Mouse (Mus musculus): ENCODE measurements around the gene Il2rb. TPM values are rescaled to one million over a fixed set of nuclear protein-coding genes. Genes with fewer than 3 reads are reported as not detected.

Il2rb gene
- polyA plus RNA-seq (2014; fragmentation: Illumina TruSeq; extraction: RNeasy Lipid Tissue Mini Kit (QIAGEN cat#74804); ENCODE audit: low read depth, low replicate concordance): 2.5 TPM

GRCm38 (mm10) chr15:78494968-78495406 lies at the start of gene Il2rb:
Il2rb (minus strand) TSS chr15:78495271.

GRCm38 (mm10) chr15:78544561-78545001 lies 49.5 kb upstream of the Il2rb start, which contains the start of gene Sstr3:
Sstr3 (minus strand) TSS chr15:78544685.

GRCm38 (mm10) chr15:78530671-78531450 lies 35.8 kb upstream of the Il2rb start, which contains the start of gene C1qtnf6:
C1qtnf6 (minus strand) TSS chr15:78531416.

GRCm38 (mm10) chr15:78468379-78468937 lies 26.6 kb downstream of the Il2rb start, which contains the start of gene Tmprss6:
Tmprss6 (minus strand) TSS chr15:78468634.

Other genes with a start within 250 kb of the Il2rb start
- gene Csf2rb2, start 189.6 kb downstream of the Il2rb start, polyA plus RNA-seq (2014; fragmentation: Illumina TruSeq; extraction: RNeasy Lipid Tissue Mini Kit (QIAGEN cat#74804); ENCODE audit: low read depth, low replicate concordance): 5.3 TPM
- 14.8 TPM for gene Csf2rb, start 169.5 kb downstream of the Il2rb start, polyA plus RNA-seq (2014; fragmentation: Illumina TruSeq; extraction: RNeasy Lipid Tissue Mini Kit (QIAGEN cat#74804); ENCODE audit: low read depth, low replicate concordance)
- gene Tex33, start 99.4 kb downstream of the Il2rb start, polyA plus RNA-seq (2014; fragmentation: Illumina TruSeq; extraction: RNeasy Lipid Tissue Mini Kit (QIAGEN cat#74804); ENCODE audit: low read depth, low replicate concordance): 9.8 TPM
- 51.7 TPM for gene Tst, start 89.4 kb downstream of the Il2rb start, polyA plus RNA-seq (2014; fragmentation: Illumina TruSeq; extraction: RNeasy Lipid Tissue Mini Kit (QIAGEN cat#74804); ENCODE audit: low read depth, low replicate concordance)
- 50.4 TPM for gene Mpst, start 88.9 kb downstream of the Il2rb start, polyA plus RNA-seq (2014; fragmentation: Illumina TruSeq; extraction: RNeasy Lipid Tissue Mini Kit (QIAGEN cat#74804); ENCODE audit: low read depth, low replicate concordance)
- gene Kctd17, start 66.7 kb downstream of the Il2rb start, polyA plus RNA-seq (2014; fragmentation: Illumina TruSeq; extraction: RNeasy Lipid Tissue Mini Kit (QIAGEN cat#74804); ENCODE audit: low read depth, low replicate concordance): 127 TPM
- 0.45 TPM for gene Tmprss6, start 26.6 kb downstream of the Il2rb start, polyA plus RNA-seq (2014; fragmentation: Illumina TruSeq; extraction: RNeasy Lipid Tissue Mini Kit (QIAGEN cat#74804); ENCODE audit: low read depth, low replicate concordance)
- 14.7 TPM for gene C1qtnf6, start 36.1 kb upstream of the Il2rb start, polyA plus RNA-seq (2014; fragmentation: Illumina TruSeq; extraction: RNeasy Lipid Tissue Mini Kit (QIAGEN cat#74804); ENCODE audit: low read depth, low replicate concordance)
- gene Sstr3, start 49.4 kb upstream of the Il2rb start, polyA plus RNA-seq (2014; fragmentation: Illumina TruSeq; extraction: RNeasy Lipid Tissue Mini Kit (QIAGEN cat#74804); ENCODE audit: low read depth, low replicate concordance): not detected
- 9.9 TPM for gene Rac2, start 77.5 kb upstream of the Il2rb start, polyA plus RNA-seq (2014; fragmentation: Illumina TruSeq; extraction: RNeasy Lipid Tissue Mini Kit (QIAGEN cat#74804); ENCODE audit: low read depth, low replicate concordance)
- 28.4 TPM for gene Cyth4, start 101.8 kb upstream of the Il2rb start, polyA plus RNA-seq (2014; fragmentation: Illumina TruSeq; extraction: RNeasy Lipid Tissue Mini Kit (QIAGEN cat#74804); ENCODE audit: low read depth, low replicate concordance)
- gene Elfn2, start 223.5 kb upstream of the Il2rb start, polyA plus RNA-seq (2014; fragmentation: Illumina TruSeq; extraction: RNeasy Lipid Tissue Mini Kit (QIAGEN cat#74804); ENCODE audit: low read depth, low replicate concordance): 0.46 TPM